8 mouse cellular contexts compared by ENCODE assay signal in the genomic region with DNA sequence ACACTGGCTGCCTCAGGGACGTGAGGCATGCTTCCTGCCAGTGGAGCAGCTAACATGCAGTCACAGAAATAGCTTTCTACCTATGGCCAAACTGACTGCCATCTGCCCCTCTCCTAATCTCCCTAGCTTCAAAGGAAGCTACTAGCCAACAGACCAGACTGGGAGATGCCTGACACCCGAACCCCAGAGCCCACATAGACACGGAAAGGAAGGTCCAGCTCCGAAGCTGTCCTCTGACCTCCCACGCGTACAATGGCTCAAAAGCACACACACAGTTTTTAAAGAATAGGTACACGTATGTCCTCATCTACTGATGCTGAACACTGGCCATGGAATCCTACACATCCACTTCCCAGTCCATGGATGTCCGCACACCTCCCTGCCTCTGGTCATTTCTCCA. TPM values are rescaled to one million over a fixed set of nuclear protein-coding genes. Genes with fewer than 3 reads are reported as not detected.
DNase-seq lines count a peak whose midpoint lies in the region; ATAC-seq and TF ChIP-seq lines count a peak whose summit lies in the region.

No protein-coding gene starts in this region.

- no peak for DNase-seq in intestine, embryonic 14.5 days (ENCODE audit: low spot score)
- no peak for DNase-seq in urinary bladder, postnatal 4 days (ENCODE audit: low spot score in 2 of 2)
- DNase-seq in layer of hippocampus, adult 9-10 months (ENCODE audit: low spot score): no peak

- no peaks in the 10 kb centered on the region for H3K9me3 ChIP-seq in forebrain, embryonic 12.5 days
- H3K9me3 ChIP-seq in forebrain, embryonic 15.5 days: no peaks in the 10 kb centered on the region
- no peaks in the 10 kb centered on the region for H3K9me3 ChIP-seq in megakaryocyte, embryonic 14.5 days
- H3K9me3 ChIP-seq in intestine, embryonic 14.5 days (ENCODE audit: control insufficient read depth, low read length): no peaks in the 10 kb centered on the region

- H3K36me3 ChIP-seq in forebrain, embryonic 12.5 days (replicated peaks): no peaks in the 10 kb centered on the region
- no peaks in the 10 kb centered on the region for H3K36me3 ChIP-seq in forebrain, embryonic 15.5 days
- peaks cover 36% of the 10 kb centered on the region for H3K36me3 ChIP-seq in megakaryocyte, embryonic 14.5 days (replicated peaks; ENCODE audit: low read length)
- H3K36me3 ChIP-seq in intestine, embryonic 14.5 days (ENCODE audit: control insufficient read depth, insufficient read depth, low read length): no peaks in the 10 kb centered on the region
- H3K36me3 ChIP-seq in small intestine, adult 2 months (ENCODE audit: control insufficient read depth, insufficient read depth, low read length): no peaks in the 10 kb centered on the region

- no peak overlapping the region for H3K4me3 ChIP-seq in forebrain, embryonic 12.5 days (replicated peaks)
- H3K4me3 ChIP-seq in forebrain, embryonic 15.5 days: no peak overlapping the region
- H3K4me3 ChIP-seq in megakaryocyte, embryonic 14.5 days (replicated peaks): peak overlapping the region; percentile 91
- peak overlapping the region; percentile 79 for H3K4me3 ChIP-seq in intestine, embryonic 14.5 days (ENCODE audit: low read depth, low read length)
- peak overlapping the region; percentile 15; the same call in 1 of the 2 replicates for H3K4me3 ChIP-seq in small intestine, adult 2 months (ENCODE audit: low read depth, low read length)

- WGBS in forebrain, embryonic 12.5 days: 83% methylated on average over 8 of the region's 8 CpGs
- 84% methylated on average over 8 of the region's 8 CpGs for WGBS in forebrain, embryonic 15.5 days
- WGBS in intestine, embryonic 14.5 days: 43% methylated on average over 8 of the region's 8 CpGs
- 89% methylated on average over 8 of the region's 8 CpGs for WGBS in small intestine, adult 2 months

- peaks cover 28% of the 10 kb centered on the region for H3K4me1 ChIP-seq in forebrain, embryonic 12.5 days
- H3K4me1 ChIP-seq in forebrain, embryonic 15.5 days: peaks cover 12% of the 10 kb centered on the region
- H3K4me1 ChIP-seq in megakaryocyte, embryonic 14.5 days: peaks cover 79% of the 10 kb centered on the region
- H3K4me1 ChIP-seq in intestine, embryonic 14.5 days (replicated peaks; ENCODE audit: control insufficient read depth, insufficient read depth, low read length): peaks cover 35% of the 10 kb centered on the region
- 0 out of 2 replicates have a peak, but pooled peaks cover 5% of the 10 kb centered on the region for H3K4me1 ChIP-seq in small intestine, adult 2 months (ENCODE audit: control insufficient read depth, insufficient read depth, insufficient read length, low read length)

- H3K27ac ChIP-seq in forebrain, embryonic 12.5 days: no peak overlapping the region
- H3K27ac ChIP-seq in forebrain, embryonic 15.5 days (replicated peaks): no peak overlapping the region
- no peak overlapping the region for H3K27ac ChIP-seq in intestine, embryonic 14.5 days (ENCODE audit: low read depth)
- no peak overlapping the region for H3K27ac ChIP-seq in small intestine, adult 2 months (ENCODE audit: insufficient read depth, low read depth, low read length)

- H3K4me2 ChIP-seq in forebrain, embryonic 12.5 days: 0 out of 2 replicates have a peak overlapping the region, but pooled peaks have one; percentile 90
- H3K4me2 ChIP-seq in forebrain, embryonic 15.5 days (replicated peaks): no peak overlapping the region
- H3K4me2 ChIP-seq in intestine, embryonic 14.5 days (ENCODE audit: low read length): peak overlapping the region; percentile 80

- H3K9ac ChIP-seq in forebrain, embryonic 12.5 days: no peak overlapping the region
- no peak overlapping the region for H3K9ac ChIP-seq in forebrain, embryonic 15.5 days (replicated peaks)
- H3K9ac ChIP-seq in intestine, embryonic 14.5 days (ENCODE audit: low read length): peak overlapping the region; percentile 87; the same call in 1 of the 2 replicates

- no peak for TF ChIP-seq POLR2A in small intestine, adult 2 months (IDR thresholded peaks at IDR 0.05; ENCODE audit: low read depth, low read length)

- H3K27me3 ChIP-seq in forebrain, embryonic 12.5 days: peaks cover 63% of the 10 kb centered on the region
- peaks cover 7% of the 10 kb centered on the region for H3K27me3 ChIP-seq in forebrain, embryonic 15.5 days
- H3K27me3 ChIP-seq in megakaryocyte, embryonic 14.5 days (replicated peaks): no peaks in the 10 kb centered on the region
- H3K27me3 ChIP-seq in intestine, embryonic 14.5 days (replicated peaks; ENCODE audit: control insufficient read depth, insufficient read depth, low read length): no peaks in the 10 kb centered on the region
- H3K27me3 ChIP-seq in small intestine, adult 2 months (ENCODE audit: control insufficient read depth, insufficient read depth, low read length): peaks cover 3% of the 10 kb centered on the region

- no peak for ATAC-seq in forebrain, embryonic 12.5 days (ENCODE audit: low FRiP score)
- no peak for ATAC-seq in forebrain, embryonic 15.5 days (replicated peaks)
- ATAC-seq in megakaryocyte, adult 5-6 weeks (ENCODE audit: poor library complexity, severe bottlenecking): no peak
- no peak for ATAC-seq in intestine, embryonic 14.5 days (replicated peaks; ENCODE audit: low FRiP score, low TSS enrichment, low read depth)

- TF ChIP-seq CTCF in small intestine, adult 2 months (IDR thresholded peaks at IDR 0.05; ENCODE audit: extremely low read depth, insufficient read length, insufficient replicate concordance, low read depth, low read length): no peak

RNA-seq across cellular contexts. Expression of a gene that starts 2.0 kb away (rescaled TPM):
- 9.7 and 11.4 TPM in 2 replicates for polyA plus RNA-seq in forebrain, embryonic 12.5 days (2016; fragmentation: Nextera tagmentation; extraction: Ambion mirVana)
- polyA plus RNA-seq in forebrain, embryonic 15.5 days (2015; fragmentation: Nextera tagmentation; extraction: Ambion mirVana): 3.8 and 4.2 TPM in 2 replicates
- polyA plus RNA-seq in megakaryocyte, embryonic 14.5 days (2012; ENCODE audit: insufficient read depth, low replicate concordance): 88.6 and 107 TPM in 2 replicates
- 3.9 and 5.2 TPM in 2 replicates for total RNA-seq in megakaryocyte, adult 5-6 weeks (2015)
- total RNA-seq in megakaryocyte, adult 5-6 weeks (2017): 7.7 and 11.7 TPM in 2 replicates
- polyA plus RNA-seq in intestine, embryonic 14.5 days (2014; fragmentation: Nextera tagmentation; extraction: Ambion mirVana): 33.6 and 37.0 TPM in 2 replicates
- polyA plus RNA-seq in small intestine, adult 2 months (2012; rRNA removed): 3.4 and 4.0 TPM in 2 replicates

RNA-seq across cellular contexts. Expression of a gene that starts 33.4 kb away (rescaled TPM):
- 19.6 and 20.8 TPM in 2 replicates for polyA plus RNA-seq in forebrain, embryonic 12.5 days (2016; fragmentation: Nextera tagmentation; extraction: Ambion mirVana)
- polyA plus RNA-seq in forebrain, embryonic 15.5 days (2015; fragmentation: Nextera tagmentation; extraction: Ambion mirVana): 24.8 and 25.6 TPM in 2 replicates
- polyA plus RNA-seq in megakaryocyte, embryonic 14.5 days (2012; ENCODE audit: insufficient read depth, low replicate concordance): 1.0 and 1.4 TPM in 2 replicates
- 12.1 and 14.6 TPM in 2 replicates for total RNA-seq in megakaryocyte, adult 5-6 weeks (2015)
- total RNA-seq in megakaryocyte, adult 5-6 weeks (2017): 18.6 and 20.2 TPM in 2 replicates
- 19.6 and 19.7 TPM in 2 replicates for polyA plus RNA-seq in intestine, embryonic 14.5 days (2014; fragmentation: Nextera tagmentation; extraction: Ambion mirVana)
- 1.8 and 4.3 TPM in 2 replicates for polyA plus RNA-seq in small intestine, adult 2 months (2012; rRNA removed)

Comparison
In these comparisons a context has a peak if more than half of its experiments do, and no peak if none do; other contexts are left out.
1. H3K4me3 ChIP-seq: peak in megakaryocyte, embryonic 14.5 days (single experiment), intestine, embryonic 14.5 days (single experiment) and small intestine, adult 2 months (single experiment); none in forebrain, embryonic 12.5 days (single experiment) and forebrain, embryonic 15.5 days (single experiment).